Mouse (Mus musculus) bone marrow macrophage, adult 2 months (primary cell): ENCODE measurements at regions not wholly inside any gene's neighbourhood (a gene's known extent, or its start where the extent isn't known, plus 50 kb on each side); places are given as distances from the start of the nearest gene placed in this dataset.

Experiments
- H3K27ac ChIP-seq: 2 replicates; pipeline ENCODE4 v1.5.1; 2012; ENCODE audit warnings: low read depth, low read length; ENCODE audit not compliant: insufficient read depth
- H3K4me1 ChIP-seq: 2 replicates; pipeline ENCODE4 v1.6.1; 2012; ENCODE audit warnings: low read length; ENCODE audit not compliant: control insufficient read depth, insufficient read depth
- H3K4me3 ChIP-seq: 2 replicates; pipeline ENCODE4 v1.5.1; 2012; ENCODE audit warnings: mild to moderate bottlenecking, low read length, moderate library complexity; ENCODE audit not compliant: insufficient read depth
- CTCF ChIP-seq: IDR thresholded peaks from 2 replicates; pipeline ENCODE4 v1.5.1; 2012; ENCODE audit warnings: low read depth, mild to moderate bottlenecking, low read length, moderate library complexity
- POLR2A ChIP-seq: IDR thresholded peaks from 2 replicates; pipeline ENCODE4 v1.6.1; 2012; ENCODE audit warnings: mild to moderate bottlenecking, low read depth, low read length, borderline replicate concordance

GRCm38 (mm10) chr14:33726500-33726899 lies 137.5 kb downstream of the Ptpn20 start:
- Histone ChIP-seq H3K4me1 (no peaks in the 10 kb centered on the region), H3K27ac (no peak overlapping the region), H3K4me3 (no peak overlapping the region)
- TF ChIP-seq CTCF (no peak), POLR2A (no peak)

GRCm38 (mm10) chr14:33729115-33729884 lies 140.3 kb downstream of the Ptpn20 start:
- no peak overlapping the region for H3K4me3 ChIP-seq
- no peak for TF ChIP-seq POLR2A
- no peak for TF ChIP-seq CTCF

GRCm38 (mm10) chr14:33732698-33733097 lies 143.7 kb downstream of the Ptpn20 start:
- Histone ChIP-seq H3K27ac (no peak overlapping the region), H3K4me3 (no peak overlapping the region), H3K4me1 (no peaks in the 10 kb centered on the region)
- TF ChIP-seq POLR2A (no peak), CTCF (no peak)

More at GRCm38 (mm10) chr14:33729115-33729884, 140.3 kb downstream of the Ptpn20 start:
- Histone ChIP-seq H3K4me1 (no peaks in the 10 kb centered on the region), H3K27ac (no peak overlapping the region)

GRCm38 (mm10) chr14:33734446-33735043 lies 145.5 kb downstream of the Ptpn20 start:
- no peak overlapping the region for H3K27ac ChIP-seq
- H3K4me3 ChIP-seq = no peak overlapping the region
- TF ChIP-seq CTCF (no peak), POLR2A (no peak)
- no peaks in the 10 kb centered on the region for H3K4me1 ChIP-seq

- TF ChIP-seq POLR2A = no peak
- no peak for TF ChIP-seq CTCF
- Histone ChIP-seq H3K4me1 (no peaks in the 10 kb centered on the region), H3K4me3 (no peak overlapping the region), H3K27ac (no peak overlapping the region)
These were observed 146.6 kb downstream of the Ptpn20 start for GRCm38 (mm10) chr14:33735653-33736052.

- no peaks in the 10 kb centered on the region for H3K4me1 ChIP-seq
- H3K4me3 ChIP-seq = no peak overlapping the region
- no peak for TF ChIP-seq CTCF
- TF ChIP-seq POLR2A = no peak
- H3K27ac ChIP-seq = no peak overlapping the region
These were observed 157.2 kb downstream of the Ptpn20 start for GRCm38 (mm10) chr14:33746181-33746580.

- Histone ChIP-seq H3K27ac (no peak overlapping the region), H3K4me3 (no peak overlapping the region), H3K4me1 (no peaks in the 10 kb centered on the region)
- no peak for TF ChIP-seq POLR2A
- no peak for TF ChIP-seq CTCF
These were observed 163.7 kb upstream of the Gdf10 start for GRCm38 (mm10) chr14:33759656-33760055.

GRCm38 (mm10) chr14:33763641-33764046 lies 159.7 kb upstream of the Gdf10 start:
- no peaks in the 10 kb centered on the region for H3K4me1 ChIP-seq
- TF ChIP-seq POLR2A = no peak
- TF ChIP-seq CTCF = no peak

GRCm38 (mm10) chr14:33765767-33766166 lies 157.6 kb upstream of the Gdf10 start:
- Histone ChIP-seq H3K27ac (no peak overlapping the region), H3K4me3 (no peak overlapping the region), H3K4me1 (no peaks in the 10 kb centered on the region)
- TF ChIP-seq POLR2A (no peak), CTCF (no peak)

More at GRCm38 (mm10) chr14:33763641-33764046, 159.7 kb upstream of the Gdf10 start:
- Histone ChIP-seq H3K4me3 (no peak overlapping the region), H3K27ac (no peak overlapping the region)

GRCm38 (mm10) chr14:33772374-33772773 lies 151.0 kb upstream of the Gdf10 start:
- TF ChIP-seq CTCF (no peak), POLR2A (no peak)
- Histone ChIP-seq H3K27ac (no peak overlapping the region), H3K4me1 (no peaks in the 10 kb centered on the region), H3K4me3 (no peak overlapping the region)
